Mouse (Mus musculus): ENCODE results near the gene Gigyf2. TPM values are rescaled to one million over a fixed set of nuclear protein-coding genes. Genes with fewer than 3 reads are reported as not detected.

The Gigyf2 gene
- polyA plus RNA-seq (2015; fragmentation: Nextera tagmentation; extraction: Ambion mirVana), result 18.7 and 20.8 TPM in 2 replicates

GRCm38 (mm10) chr1:87326742-87327163, at the start of gene Gigyf2:
TSS of gene Gigyf2 (plus strand) at chr1:87326998.
- Histone ChIP-seq H3K9me3 (ENCODE audit: control insufficient read depth, low read length) (no peaks in the 10 kb centered on the region), H3K4me1 (replicated peaks; ENCODE audit: control insufficient read depth, insufficient read depth) (no peaks in the 10 kb centered on the region; the same call in 1 of the 2 replicates), H3K9ac (ENCODE audit: low read length) (peak within 1 kb of the TSS; percentile 97), H3K27me3 (ENCODE audit: control insufficient read depth, insufficient read depth, low read length) (no peaks in the 10 kb centered on the region), H3K4me3 (ENCODE audit: low read depth, low read length) (peak within 1 kb of the TSS; percentile 95), H3K27ac (replicated peaks) (peak within 1 kb of the TSS; percentile 96), H3K36me3 (ENCODE audit: control insufficient read depth, insufficient read depth, low read length) (no peaks in the 10 kb centered on the region), H3K4me2 (replicated peaks; ENCODE audit: low read depth) (peak within 1 kb of the TSS; percentile 87)
- 1% methylated on average over 29 of the region's 36 CpGs for WGBS
- DNase-seq (ENCODE audit: low spot score), result peak; percentile 99
- peak; percentile 99 for ATAC-seq (ENCODE audit: low FRiP score, low TSS enrichment)
- no peak for TF ChIP-seq CTCF (IDR thresholded peaks at IDR 0.05; ENCODE audit: low read depth)
- TF ChIP-seq EP300 (optimal IDR thresholded peaks at IDR 0.05), result no peak

GRCm38 (mm10) chr1:87280281-87280680, 46.5 kb upstream of the Gigyf2 start:
- TF ChIP-seq EP300 (optimal IDR thresholded peaks at IDR 0.05) (no peak), CTCF (IDR thresholded peaks at IDR 0.05; ENCODE audit: low read depth) (no peak)

GRCm38 (mm10) chr1:87281599-87282412, 45.0 kb upstream of the Gigyf2 start:
- H3K36me3 ChIP-seq (ENCODE audit: control insufficient read depth, insufficient read depth, low read length), result no peaks in the 10 kb centered on the region
- H3K27ac ChIP-seq (replicated peaks), result no peak overlapping the region
- H3K4me1 ChIP-seq (replicated peaks; ENCODE audit: control insufficient read depth, insufficient read depth), result no peaks in the 10 kb centered on the region
- TF ChIP-seq EP300 (optimal IDR thresholded peaks at IDR 0.05) (no peak), CTCF (IDR thresholded peaks at IDR 0.05; ENCODE audit: low read depth) (no peak)
- H3K4me3 ChIP-seq (ENCODE audit: low read depth, low read length), result no peak overlapping the region
- WGBS, result 32% methylated on average over 20 of the region's 20 CpGs
- no peak overlapping the region for H3K4me2 ChIP-seq (replicated peaks; ENCODE audit: low read depth)
- no peaks in the 10 kb centered on the region for H3K27me3 ChIP-seq (ENCODE audit: control insufficient read depth, insufficient read depth, low read length)
- H3K9ac ChIP-seq (ENCODE audit: low read length), result no peak overlapping the region
- no peak for DNase-seq (ENCODE audit: low spot score)
- no peak for ATAC-seq (ENCODE audit: low FRiP score, low TSS enrichment)
- H3K9me3 ChIP-seq (ENCODE audit: control insufficient read depth, low read length), result no peaks in the 10 kb centered on the region

More at GRCm38 (mm10) chr1:87280281-87280680, 46.5 kb upstream of the Gigyf2 start:
- no peak overlapping the region for H3K4me3 ChIP-seq (ENCODE audit: low read depth, low read length)
- WGBS, result 55% methylated on average over 5 of the region's 5 CpGs
- H3K9ac ChIP-seq (ENCODE audit: low read length), result no peak overlapping the region
- no peak overlapping the region for H3K4me2 ChIP-seq (replicated peaks; ENCODE audit: low read depth)
- no peaks in the 10 kb centered on the region for H3K4me1 ChIP-seq (replicated peaks; ENCODE audit: control insufficient read depth, insufficient read depth)
- ATAC-seq (ENCODE audit: low FRiP score, low TSS enrichment), result no peak
- no peak for DNase-seq (ENCODE audit: low spot score)
- no peaks in the 10 kb centered on the region for H3K9me3 ChIP-seq (ENCODE audit: control insufficient read depth, low read length)
- H3K27ac ChIP-seq (replicated peaks), result no peak overlapping the region
- H3K36me3 ChIP-seq (ENCODE audit: control insufficient read depth, insufficient read depth, low read length), result no peaks in the 10 kb centered on the region
- H3K27me3 ChIP-seq (ENCODE audit: control insufficient read depth, insufficient read depth, low read length), result no peaks in the 10 kb centered on the region

GRCm38 (mm10) chr1:87282413-87282788, 44.4 kb upstream of the Gigyf2 start:
- Histone ChIP-seq H3K27ac (replicated peaks) (no peak overlapping the region), H3K4me3 (ENCODE audit: low read depth, low read length) (no peak overlapping the region), H3K27me3 (ENCODE audit: control insufficient read depth, insufficient read depth, low read length) (no peaks in the 10 kb centered on the region), H3K9ac (ENCODE audit: low read length) (no peak overlapping the region), H3K4me1 (replicated peaks; ENCODE audit: control insufficient read depth, insufficient read depth) (no peaks in the 10 kb centered on the region), H3K4me2 (replicated peaks; ENCODE audit: low read depth) (no peak overlapping the region), H3K36me3 (ENCODE audit: control insufficient read depth, insufficient read depth, low read length) (no peaks in the 10 kb centered on the region), H3K9me3 (ENCODE audit: control insufficient read depth, low read length) (no peaks in the 10 kb centered on the region)
- DNase-seq (ENCODE audit: low spot score) (no peak), ATAC-seq (ENCODE audit: low FRiP score, low TSS enrichment) (no peak)
- no peak for TF ChIP-seq EP300 (optimal IDR thresholded peaks at IDR 0.05)
- no peak for TF ChIP-seq CTCF (IDR thresholded peaks at IDR 0.05; ENCODE audit: low read depth)
- WGBS, result 65% methylated on average over 6 of the region's 6 CpGs

GRCm38 (mm10) chr1:87283410-87283960, 43.3 kb upstream of the Gigyf2 start:
- no peak for TF ChIP-seq CTCF (IDR thresholded peaks at IDR 0.05; ENCODE audit: low read depth)
- TF ChIP-seq EP300 (optimal IDR thresholded peaks at IDR 0.05), result no peak
- Histone ChIP-seq H3K9ac (ENCODE audit: low read length) (no peak overlapping the region), H3K27ac (replicated peaks) (no peak overlapping the region), H3K36me3 (ENCODE audit: control insufficient read depth, insufficient read depth, low read length) (no peaks in the 10 kb centered on the region), H3K27me3 (ENCODE audit: control insufficient read depth, insufficient read depth, low read length) (no peaks in the 10 kb centered on the region), H3K4me2 (replicated peaks; ENCODE audit: low read depth) (no peak overlapping the region), H3K9me3 (ENCODE audit: control insufficient read depth, low read length) (no peaks in the 10 kb centered on the region), H3K4me1 (replicated peaks; ENCODE audit: control insufficient read depth, insufficient read depth) (no peaks in the 10 kb centered on the region), H3K4me3 (ENCODE audit: low read depth, low read length) (no peak overlapping the region)
- DNase-seq (ENCODE audit: low spot score), result no peak
- WGBS, result 80% methylated on average over 10 of the region's 10 CpGs
- no peak for ATAC-seq (ENCODE audit: low FRiP score, low TSS enrichment)

- Histone ChIP-seq H3K4me2 (replicated peaks; ENCODE audit: low read depth) (no peak overlapping the region), H3K4me3 (ENCODE audit: low read depth, low read length) (no peak overlapping the region), H3K9me3 (ENCODE audit: control insufficient read depth, low read length) (no peaks in the 10 kb centered on the region), H3K27ac (replicated peaks) (no peak overlapping the region), H3K4me1 (replicated peaks; ENCODE audit: control insufficient read depth, insufficient read depth) (no peaks in the 10 kb centered on the region), H3K27me3 (ENCODE audit: control insufficient read depth, insufficient read depth, low read length) (no peaks in the 10 kb centered on the region), H3K36me3 (ENCODE audit: control insufficient read depth, insufficient read depth, low read length) (no peaks in the 10 kb centered on the region), H3K9ac (ENCODE audit: low read length) (no peak overlapping the region)
- WGBS, result 84% methylated on average over 2 of the region's 2 CpGs
- TF ChIP-seq EP300 (optimal IDR thresholded peaks at IDR 0.05) (no peak), CTCF (IDR thresholded peaks at IDR 0.05; ENCODE audit: low read depth) (no peak)
- DNase-seq (ENCODE audit: low spot score), result no peak
- ATAC-seq (ENCODE audit: low FRiP score, low TSS enrichment), result no peak
Measured at GRCm38 (mm10) chr1:87287105-87287504, 39.7 kb upstream of the Gigyf2 start.
